Mouse (Mus musculus): Measurements from ENCODE around the gene Fdx1.

The Fdx1 gene

DNA sequence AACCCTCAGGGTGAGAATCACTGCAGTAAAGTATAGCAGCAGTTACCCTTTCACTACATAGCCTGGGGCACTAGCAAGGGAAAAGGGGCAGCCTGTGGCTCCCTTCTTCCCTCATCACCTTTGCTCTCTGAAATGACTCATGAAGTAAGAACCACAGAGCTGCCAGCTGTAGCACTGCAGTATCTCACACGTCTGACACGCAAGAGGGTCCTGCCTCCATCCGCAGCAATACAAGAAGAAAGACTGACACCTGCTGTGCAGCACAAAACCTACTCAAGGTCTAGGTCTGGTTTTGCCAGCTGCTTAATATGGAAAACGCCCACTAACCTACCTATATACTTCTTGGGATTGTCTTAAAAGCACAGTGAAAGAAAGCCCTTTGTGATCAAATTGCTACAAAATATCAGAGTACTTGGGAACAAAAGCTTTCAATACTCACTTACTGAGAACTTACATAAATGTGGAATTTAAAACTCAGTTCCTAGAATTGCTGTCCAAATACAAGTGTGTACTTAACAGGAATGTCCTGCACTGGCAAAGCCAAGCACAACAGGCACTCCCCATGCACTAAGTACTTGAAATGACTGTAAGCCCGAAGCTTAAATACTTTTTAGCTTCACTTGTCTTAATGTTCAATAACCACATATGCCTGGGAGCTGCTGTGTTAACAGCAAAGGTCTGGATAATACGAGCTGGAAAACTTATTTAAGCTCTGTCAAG lies 2.0 kb downstream of the Fdx1 start:
- DNase-seq (ENCODE audit: low spot score) = no peak

DNA sequence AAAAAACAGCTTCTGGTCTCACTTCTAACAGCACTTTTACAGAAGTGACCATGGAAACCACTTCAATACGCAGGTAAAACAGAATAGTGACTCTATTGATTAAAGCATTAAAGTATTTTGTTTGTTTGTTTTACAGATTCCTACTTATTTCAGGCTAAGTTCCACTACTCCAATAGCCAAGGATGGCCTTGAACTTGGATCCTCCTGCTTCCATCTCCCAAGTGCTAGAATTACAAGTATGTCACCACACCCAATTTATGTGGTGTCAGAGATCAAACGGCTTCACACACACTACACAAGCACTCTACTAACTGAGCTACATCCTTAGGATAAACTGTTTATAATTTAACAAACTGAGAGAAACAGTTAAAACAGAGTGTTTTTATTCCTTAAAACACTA lies 3.0 kb downstream of the Fdx1 start:
- DNase-seq (ENCODE audit: low spot score) = no peak

DNA sequence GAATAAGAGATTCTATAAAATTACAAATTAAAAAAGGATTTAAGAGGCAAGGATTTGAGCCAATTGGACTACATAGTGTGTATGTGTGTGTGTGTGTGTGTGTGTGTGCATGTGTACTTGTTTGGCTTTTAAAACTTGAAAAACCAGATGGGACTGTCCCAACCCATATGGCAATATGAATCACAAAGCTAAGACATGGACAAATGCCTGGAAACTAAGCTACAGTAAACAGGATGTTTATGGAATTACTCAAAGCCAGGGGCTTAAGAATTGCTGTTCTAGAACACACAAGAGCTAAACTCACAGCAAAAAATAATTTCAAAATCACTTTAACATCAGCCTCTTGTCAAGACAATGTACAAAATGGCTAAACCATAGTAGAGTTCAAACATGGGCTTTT lies 4.4 kb downstream of the Fdx1 start:
- peak; percentile 40 for DNase-seq (ENCODE audit: low spot score)

DNA sequence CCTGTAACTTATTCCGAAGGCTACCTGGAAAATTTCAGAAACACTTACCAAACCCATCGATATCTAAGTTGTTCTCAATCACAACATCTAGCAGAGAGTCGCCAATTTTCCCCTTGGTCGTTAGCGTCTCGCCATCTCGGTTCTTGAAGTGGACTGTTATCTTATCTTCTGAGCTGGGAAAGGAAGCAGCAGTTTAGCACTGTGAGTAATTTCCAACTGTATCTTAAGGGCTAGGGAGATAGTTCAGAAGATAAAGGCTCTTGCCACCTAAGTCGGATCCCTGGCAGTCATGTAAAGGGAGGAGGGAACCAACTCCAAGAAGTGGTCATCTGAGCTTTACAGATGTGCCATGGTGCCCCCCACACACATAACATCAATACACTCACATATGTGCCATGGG lies 6.3 kb downstream of the Fdx1 start:
- DNase-seq (ENCODE audit: low spot score) = no peak

DNA sequence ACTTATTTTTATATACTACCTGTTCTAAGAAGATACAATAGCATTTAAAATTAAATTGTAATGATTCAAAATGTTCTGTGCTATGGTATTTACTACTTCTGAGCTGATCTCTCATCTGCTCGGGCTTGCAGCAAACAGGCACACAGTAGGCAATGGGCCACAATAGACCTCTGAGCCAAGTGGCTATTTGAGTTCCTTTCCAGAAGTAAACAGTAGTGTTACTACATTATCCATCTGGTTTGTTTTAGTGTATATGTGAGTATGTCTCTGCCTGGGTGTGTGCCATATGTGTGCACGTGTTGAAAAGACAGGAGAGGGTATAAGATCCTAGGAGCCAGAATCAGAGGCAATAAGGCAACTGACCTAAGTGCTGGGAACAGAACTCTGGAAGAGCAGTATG lies 6.9 kb downstream of the Fdx1 start:
- DNase-seq (ENCODE audit: low spot score) = no peak

DNA sequence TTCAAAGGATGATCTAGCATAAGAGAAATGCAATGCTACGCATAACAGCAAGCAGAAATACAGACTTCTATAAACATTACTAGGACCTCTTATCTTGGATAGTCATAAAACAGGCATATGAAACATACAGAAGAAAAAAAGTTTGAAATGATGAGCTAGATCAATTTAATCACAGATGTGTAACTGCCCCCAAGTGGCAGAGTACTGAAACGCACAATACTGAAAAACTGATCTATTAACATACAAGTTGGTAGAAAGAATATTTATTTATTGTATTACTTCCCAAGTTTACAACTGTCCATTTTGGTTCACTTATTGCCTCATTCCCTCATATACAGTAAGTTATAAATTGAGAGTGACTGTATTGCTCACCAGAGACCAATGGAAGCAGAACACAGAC lies 12.0 kb downstream of the Fdx1 start:
- DNase-seq (ENCODE audit: low spot score) = no peak

DNA sequence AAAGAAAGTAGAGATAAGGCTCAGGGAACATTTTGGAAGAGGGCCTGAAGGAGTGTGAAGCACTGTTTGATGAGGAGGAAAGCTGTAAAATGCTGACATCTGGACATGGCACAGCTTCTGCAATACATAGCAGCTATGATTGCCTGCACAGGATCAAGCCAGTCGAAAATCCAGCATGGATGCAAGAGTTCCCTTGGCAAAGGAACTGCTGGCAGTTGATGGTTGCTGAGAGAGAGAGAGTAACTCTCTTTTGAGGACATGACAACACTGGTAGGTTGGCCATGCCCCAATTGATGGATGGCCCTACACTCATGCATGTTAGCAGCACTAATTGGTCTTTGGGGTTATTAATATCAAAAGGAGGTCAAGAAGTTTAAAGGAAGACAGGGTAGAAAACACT lies 12.7 kb downstream of the Fdx1 start:
- DNase-seq (ENCODE audit: low spot score) = no peak

DNA sequence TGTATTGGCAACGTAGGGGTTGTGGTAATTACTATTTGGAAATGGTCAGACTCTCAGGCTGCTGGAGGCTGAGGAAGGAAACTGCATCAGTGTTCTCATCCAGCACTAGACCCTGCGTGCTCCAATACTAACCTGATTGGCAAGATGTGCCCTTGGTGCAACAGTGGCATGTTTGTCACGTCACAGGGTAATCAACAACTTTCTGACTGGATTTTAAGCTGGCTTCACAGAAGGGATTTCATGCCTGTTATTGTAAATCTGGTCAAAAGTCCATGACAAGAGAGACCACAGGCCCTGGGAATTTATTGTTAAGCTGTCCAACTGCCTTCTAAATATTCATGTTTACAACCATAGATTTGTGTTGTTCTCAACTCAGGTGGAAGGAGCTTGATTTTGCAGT lies 13.1 kb downstream of the Fdx1 start:
- DNase-seq (ENCODE audit: low spot score) = no peak

DNA sequence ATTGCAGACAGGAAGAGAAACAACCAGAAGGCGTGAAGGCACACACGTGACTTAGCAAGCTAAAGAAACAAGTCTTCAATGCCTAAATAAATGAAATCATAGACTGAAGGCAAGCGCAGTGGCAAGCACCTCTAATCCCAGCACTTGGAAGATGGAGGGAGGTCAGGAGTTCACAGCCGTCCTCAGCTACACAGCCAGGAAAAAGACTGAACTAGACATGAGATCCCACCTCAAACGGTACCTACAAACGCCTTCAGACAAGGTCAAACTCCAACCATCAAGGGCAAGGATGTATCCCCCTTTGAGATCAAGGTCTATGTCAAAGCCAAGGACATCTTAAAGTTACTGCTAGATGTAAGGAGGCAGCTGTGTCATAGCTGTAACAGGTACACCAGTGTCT lies 19.4 kb downstream of the Fdx1 start:
- DNase-seq (ENCODE audit: low spot score) = no peak

DNA sequence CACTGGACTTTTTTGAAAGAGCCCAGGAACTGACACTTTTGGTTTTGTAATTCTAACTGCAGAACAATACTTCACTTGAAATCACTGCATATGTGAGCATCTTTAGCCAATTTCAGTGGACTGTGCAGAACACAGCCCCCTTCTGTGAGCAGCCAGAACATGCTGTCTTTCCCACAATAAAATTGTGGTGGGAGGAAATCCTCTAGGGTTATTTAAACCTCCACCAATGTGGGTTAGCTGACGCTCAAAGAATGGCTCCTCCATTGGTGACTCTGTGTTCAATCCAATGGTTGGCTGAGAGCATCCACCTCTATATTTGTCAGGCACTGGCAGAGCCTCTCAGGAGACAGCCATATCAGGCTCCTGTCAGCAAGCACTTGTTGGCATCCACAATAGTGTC lies 28.7 kb downstream of the Fdx1 start:
- DNase-seq (ENCODE audit: low spot score) = no peak

DNA sequence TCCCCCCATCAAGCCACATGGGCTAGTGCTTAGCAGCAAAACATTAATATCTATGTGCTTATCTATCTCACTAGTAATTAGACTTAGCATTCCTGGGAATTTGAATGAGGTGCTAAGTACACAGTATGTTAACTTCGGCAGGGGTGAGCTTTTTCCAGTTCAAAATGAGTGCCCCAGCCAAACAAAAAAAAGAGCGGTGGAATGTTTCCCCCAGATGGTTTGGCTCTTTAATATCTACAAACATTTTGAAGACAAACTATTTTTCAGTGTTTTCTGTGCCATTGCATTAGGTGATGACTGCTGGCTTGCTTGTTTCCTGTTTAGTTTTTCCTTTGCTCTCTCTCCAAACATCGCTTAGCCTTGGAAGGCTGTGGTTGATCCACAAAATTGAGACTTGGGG lies 31.4 kb downstream of the Fdx1 start:
- DNase-seq (ENCODE audit: low spot score) = no peak

DNA sequence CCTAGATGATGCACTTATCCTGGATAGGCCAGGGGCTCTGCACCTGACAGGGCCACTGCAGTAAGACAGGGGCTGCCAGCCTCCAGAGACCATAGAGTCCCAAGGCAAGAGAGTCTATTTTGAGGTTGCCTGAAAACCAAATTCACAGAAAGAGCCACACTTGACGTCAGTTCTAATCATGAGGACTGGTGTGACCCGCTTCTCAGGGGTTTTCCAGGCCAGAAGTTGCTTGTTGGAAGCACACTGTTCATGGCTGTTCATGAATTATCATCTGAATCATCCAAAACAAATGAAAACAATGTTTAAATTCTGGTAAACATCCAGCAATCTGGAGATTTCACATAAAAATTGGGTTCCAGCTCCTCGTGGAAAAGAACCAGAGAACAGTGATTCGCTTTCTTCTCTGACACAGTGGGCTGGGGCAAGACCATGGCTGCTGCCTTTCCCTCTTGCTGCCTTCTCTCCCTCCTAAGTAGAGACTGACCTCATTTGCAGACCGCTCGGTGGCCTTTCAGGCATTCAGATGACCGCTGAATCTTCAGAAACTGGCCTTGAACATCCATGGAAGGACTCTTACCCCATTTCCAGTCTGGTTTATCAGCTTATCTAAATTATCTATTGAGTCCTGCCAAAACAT lies 32.2 kb downstream of the Fdx1 start:
- no peak for DNase-seq (ENCODE audit: low spot score)

DNA sequence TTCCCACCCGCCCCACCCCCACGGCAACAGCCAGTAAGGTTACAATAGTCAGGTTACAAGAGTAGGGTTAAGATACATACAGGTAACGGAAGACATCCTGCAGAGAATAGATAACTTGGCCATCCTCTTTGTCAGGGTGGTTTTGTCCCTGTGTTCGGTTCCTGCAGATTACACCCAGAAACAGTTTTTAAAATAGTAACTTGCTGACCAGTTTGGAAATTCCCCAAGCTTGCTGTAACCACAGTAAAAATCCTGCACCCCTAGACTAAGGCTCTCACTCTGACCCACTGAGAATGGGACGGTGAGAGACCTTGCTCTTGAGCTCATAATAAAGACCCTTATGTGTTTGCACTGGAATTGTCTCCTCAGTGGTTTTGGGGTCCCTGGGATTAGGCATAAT lies 33.4 kb downstream of the Fdx1 start:
- DNase-seq (ENCODE audit: low spot score) = no peak

DNA sequence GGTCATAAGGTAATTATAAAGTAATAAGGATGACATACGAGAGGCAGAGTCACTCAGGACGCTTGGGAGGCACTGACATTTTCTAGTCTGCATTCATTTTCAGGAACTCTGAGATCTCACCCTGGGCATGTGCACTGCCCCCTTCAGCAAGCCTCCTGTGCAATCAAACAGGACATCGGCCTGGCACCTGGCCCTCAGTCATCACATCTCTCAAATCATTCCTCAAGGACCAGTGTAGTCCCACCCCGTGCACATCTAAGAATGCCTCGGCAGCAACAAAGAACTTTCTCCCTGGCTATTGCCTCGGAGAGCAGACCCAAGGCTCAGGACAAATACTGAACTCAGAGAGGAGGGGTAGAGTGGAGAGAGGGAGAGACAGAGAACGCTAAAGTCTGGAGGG lies 34.7 kb downstream of the Fdx1 start:
- DNase-seq (ENCODE audit: low spot score) = no peak

DNA sequence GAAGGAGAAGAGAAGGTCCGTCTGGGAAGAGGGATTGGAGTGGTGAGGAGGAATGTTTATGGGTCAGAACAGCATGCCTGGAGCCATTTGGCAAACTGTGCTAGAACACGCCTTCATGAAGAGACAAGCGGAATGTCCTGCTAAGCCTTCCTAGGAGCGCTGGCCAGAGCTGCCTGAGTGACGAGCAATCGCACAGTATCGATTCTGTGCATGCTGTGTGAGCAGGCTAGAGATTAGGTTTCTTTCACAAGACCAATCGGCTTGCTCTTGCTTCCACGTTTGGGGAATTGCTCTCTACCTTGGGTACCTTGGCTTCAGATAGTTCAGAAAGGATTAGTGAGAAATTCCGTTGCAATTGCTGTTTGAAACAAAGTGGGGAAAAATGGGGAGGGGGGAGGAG lies 35.2 kb downstream of the Fdx1 start:
- DNase-seq (ENCODE audit: low spot score) = no peak

DNA sequence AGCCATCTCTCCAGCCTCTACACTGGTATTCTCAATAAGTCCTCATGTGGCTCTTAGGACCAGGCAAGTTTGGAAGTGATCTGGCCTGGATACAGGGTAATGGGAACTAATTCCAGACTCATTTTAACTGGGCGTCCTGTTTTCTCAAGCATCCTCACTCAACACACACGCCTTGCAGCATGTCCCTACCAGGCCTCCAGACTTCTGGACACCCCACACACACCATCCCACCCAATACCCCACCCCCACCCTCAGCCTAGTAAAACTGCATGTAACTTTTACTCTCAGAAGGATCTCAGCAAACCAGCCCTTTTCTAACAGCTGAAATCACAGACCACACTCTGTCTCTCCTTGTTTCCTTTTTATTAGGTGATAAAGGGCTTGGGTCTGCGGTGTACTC lies 35.7 kb downstream of the Fdx1 start:
- no peak for DNase-seq (ENCODE audit: low spot score)

DNA sequence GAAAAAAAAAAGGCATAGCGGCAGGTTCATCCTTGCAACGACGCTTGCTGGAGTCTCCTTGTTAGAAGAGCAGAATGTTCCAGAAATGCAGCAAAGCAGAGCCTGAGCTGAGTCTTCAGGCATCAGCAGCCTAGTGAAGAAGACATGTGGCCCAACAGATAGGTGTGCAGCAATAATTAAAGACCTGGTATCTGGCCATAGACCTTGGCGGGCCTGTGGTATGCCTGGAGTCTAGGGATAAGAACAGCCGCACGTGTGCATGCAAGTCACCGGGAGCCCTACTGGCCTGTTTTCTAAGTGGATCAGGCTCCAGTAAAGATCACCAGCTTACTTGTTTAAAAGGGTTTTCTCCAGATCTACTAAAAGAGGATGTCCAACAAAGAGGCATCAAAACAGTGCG lies 36.7 kb downstream of the Fdx1 start:
- no peak for DNase-seq (ENCODE audit: low spot score)

DNA sequence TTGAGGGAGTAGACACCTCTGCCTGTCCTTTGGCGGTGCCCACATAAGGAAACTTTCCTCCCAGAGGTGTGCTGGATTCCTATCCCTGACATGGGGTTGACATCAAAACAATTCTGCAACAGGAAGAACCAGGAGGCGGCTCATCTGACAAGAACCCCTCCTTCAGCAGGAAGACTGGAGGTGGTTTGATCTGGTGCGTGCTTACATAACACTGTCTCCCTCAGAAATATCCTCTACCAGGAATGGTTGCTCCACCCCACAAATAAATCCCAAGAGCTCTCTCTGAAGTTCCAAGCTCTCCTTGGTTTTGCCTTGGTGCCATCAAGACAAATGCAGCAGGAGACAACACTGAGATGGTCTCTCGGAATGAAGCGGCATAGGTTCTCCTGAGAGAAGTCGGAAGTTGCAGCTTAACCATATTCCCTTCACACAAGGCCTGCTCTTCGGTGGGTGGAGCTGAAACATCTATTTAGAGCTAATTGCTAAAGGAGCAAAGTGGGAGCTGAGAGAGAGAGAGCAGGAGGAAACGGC lies 38.7 kb downstream of the Fdx1 start:
- DNase-seq (ENCODE audit: low spot score) = no peak

DNA sequence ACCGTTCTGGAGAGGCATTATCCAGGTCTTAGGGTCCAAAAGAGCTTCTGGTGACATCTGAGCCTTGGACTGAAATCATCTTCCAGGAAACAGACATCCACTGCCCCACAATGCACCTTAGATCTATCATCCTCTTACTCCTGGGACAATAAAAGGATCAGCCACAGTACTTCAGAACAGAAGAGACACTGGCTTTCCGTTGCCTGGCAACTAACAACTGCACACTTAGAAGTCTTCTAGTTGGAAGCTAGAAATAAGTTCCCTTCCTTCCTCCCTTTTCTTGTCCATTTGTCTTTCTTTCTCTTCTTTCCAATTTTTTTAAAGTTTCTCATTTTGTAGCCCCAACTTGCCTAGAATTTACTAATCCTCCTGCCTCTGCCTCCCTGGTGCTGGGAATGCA lies 40.6 kb downstream of the Fdx1 start:
- no peak for DNase-seq (ENCODE audit: low spot score)

DNA sequence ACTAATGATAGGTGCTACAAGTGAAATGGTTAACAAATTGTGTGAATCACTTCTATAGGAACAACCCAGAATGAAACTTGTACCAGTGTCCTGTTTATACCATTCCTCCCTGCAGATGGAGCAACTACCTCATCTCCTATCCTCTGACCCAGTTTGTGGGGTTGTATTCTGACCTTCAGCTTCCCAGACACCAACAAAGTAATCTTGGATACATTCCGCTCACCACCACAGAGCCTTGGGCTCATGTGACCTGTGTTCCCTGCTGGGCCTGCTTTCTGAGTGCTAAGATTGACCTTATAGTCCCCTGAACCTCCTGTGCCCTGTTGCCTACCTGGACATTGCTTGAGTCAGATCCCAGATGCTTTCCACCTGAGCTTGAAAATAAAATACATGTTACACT lies 47.8 kb downstream of the Fdx1 start:
- DNase-seq (ENCODE audit: low spot score) = no peak

DNA sequence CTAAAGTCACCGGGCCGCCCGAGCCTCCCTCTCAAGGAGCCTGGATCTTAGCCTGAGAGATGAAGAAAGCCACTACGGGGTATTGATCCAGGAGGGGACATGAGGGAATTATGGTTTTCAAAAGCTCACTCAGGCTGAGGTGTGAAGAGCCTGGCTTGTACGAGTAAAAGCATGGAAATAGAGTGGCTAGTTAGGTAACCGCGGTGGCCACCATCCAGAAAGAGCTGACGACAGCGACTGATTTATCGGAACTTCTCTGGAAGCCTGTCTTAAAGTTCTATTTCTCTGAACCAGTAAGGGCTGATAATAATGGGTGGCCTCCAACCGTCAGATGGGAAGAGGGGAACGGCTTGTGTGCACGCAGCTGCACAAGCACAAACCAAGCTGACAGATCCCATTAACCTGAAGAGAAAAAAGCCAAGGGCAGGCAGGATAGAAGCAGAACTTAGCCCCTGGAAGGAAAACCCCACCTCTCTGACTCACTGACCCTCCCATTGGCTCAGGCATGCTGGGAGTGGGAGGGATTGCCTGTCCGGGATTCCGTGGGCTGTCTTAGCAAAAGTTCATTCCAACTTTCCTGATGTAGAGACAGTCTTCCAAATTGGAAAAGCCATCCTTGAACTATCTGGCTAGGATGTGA lies 48.8 kb downstream of the Fdx1 start:
- DNase-seq (ENCODE audit: low spot score) = no peak

DNA sequence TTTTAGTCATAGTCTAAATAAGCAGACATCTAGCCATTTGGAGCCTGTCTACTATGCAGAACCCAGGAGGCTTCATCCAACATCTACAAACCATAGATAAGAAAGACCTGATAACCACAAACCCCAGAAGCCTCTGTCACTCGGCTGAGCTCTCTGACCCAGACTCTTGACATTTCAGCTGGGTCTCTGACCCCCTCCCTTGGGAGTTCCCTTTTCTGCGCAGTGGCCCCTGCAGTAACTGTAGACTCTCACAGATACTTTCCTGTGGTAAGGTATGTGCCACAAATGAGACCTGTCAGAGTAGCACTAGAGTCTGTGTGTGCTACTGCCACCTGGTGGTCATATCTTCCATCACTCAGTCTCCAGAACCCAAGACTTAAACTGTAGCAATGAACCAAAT lies 54.5 kb downstream of the Fdx1 start:
- DNase-seq (ENCODE audit: low spot score) = peak; percentile 75

DNA sequence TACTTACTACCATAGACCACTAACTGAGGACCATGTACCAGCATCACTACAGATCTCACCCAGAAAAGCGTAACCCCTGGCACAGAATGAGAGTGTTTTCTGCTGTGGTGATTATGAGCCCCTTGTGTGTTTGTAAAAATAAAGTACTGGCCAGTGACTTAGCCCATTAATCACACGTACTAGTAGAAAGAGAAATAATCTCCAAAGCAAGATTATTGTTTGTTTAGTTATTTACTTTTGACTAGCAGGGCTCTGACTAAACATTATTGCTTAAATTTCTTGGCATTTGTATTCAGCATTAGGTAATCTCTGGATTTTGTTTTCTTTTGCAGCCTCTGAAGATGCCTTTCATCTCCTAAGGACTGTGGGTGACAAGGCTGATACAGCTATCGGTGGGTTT lies 55.1 kb downstream of the Fdx1 start:
- DNase-seq (ENCODE audit: low spot score) = no peak

DNA sequence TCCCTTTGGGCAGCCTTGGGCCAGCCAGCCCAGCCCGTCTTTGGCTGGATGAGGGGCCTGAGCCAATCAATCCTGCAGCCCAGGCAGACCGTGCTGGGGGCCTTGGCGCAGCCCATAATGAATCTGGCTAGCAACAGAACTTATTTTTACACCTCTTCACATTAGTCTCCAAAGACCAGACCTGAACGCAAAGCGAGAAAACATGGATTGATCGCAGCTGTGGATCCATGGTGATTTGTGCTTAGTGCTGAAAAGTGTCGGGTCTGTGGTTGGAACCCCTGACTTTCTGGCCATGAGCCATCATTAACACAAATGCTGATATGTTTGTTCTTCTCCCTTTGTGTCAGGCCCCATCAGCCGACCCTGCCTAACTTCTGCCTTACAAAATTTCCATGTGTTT lies 56.4 kb downstream of the Fdx1 start:
- DNase-seq (ENCODE audit: low spot score) = no peak

All from layer of hippocampus, adult 9-10 months (tissue).